Mouse (Mus musculus): ENCODE data around the gene Zfhx3. TPM values are rescaled to one million over a fixed set of nuclear protein-coding genes. Genes with fewer than 3 reads are reported as not detected.

Gene Zfhx3
- total RNA-seq, 2 experiments from 2014 or later: 2.1 to 10.9 TPM

DNA sequence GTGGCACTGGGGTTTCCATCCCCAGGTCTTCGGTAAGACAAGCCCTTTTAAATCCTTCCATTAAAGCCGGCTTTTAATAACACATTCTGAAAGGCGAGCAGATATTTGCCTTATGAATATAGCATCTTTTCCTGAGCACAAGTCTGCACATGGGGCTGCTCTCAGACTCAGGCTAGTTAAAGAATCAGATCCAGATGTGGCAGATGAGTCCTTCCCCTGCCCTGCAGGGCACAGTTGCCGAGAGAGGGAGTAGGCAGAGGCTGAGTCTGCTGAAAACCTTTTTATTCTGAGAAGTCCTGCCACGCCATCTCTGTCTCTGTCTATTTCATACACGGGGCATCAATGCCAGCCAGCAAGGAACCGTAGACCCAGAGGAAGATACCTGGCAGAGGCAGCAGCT lies 289.9 kb downstream of the Zfhx3 start:
- no peak for ATAC-seq (ENCODE audit: poor library complexity, severe bottlenecking)

DNA sequence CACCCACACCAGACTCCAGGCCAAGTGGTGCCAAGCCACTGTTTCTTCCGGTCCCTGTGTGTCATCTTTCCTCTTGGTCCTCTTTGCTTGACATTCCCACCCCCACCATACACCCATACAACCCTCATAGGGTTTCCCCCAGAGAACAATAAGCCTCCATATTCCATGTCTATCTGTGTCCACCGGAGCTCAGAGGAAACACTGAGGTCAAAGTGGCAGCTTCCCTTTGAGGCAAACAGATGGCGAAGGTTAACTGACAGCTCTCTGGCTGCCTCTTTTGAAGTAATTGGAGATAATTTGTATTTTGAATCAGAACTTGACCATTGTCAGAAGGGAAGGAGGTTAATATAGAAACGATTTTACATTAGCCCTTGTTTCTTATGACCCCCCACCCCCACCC lies 292.0 kb downstream of the Zfhx3 start:
- no peak for ATAC-seq (ENCODE audit: poor library complexity, severe bottlenecking)

DNA sequence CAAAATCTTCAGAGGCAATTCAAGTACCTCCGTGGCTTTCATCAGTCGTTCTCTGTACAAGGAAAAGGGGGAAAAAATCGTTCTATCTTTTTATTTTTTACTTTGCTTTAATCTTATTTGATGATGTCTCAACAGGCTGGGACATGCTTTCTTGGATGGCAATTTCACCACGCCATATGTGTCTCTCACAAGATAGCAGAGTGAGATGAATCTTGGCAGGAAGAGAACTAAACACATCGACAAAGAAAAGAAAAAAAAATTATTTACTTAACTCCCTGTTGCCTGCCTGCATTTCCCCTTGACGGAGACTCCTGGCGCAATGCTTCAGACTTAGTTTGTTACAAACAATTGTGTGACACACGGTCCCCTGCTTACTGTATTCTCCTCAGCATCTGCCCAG lies 294.3 kb downstream of the Zfhx3 start:
- no peak for ATAC-seq (ENCODE audit: poor library complexity, severe bottlenecking)

DNA sequence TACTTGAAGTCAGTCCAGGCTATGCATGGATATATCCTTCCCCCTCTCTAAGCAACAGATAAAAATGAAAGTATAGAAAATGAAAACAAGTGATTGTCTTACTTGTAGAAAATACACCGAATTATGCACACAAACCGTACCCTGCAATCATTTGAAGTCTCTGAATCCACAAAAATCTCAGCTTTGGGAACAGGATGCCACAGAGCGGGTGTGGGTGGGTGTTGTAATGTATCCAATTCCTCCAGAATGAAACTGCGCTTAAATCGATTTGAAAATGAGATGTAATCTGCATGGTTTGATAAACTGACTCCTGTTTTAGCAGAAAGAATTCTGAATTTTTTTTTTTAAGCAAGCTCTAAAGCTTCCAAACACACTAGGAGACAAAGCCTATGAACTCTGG lies 297.1 kb downstream of the Zfhx3 start:
- ATAC-seq (ENCODE audit: poor library complexity, severe bottlenecking): no peak

DNA sequence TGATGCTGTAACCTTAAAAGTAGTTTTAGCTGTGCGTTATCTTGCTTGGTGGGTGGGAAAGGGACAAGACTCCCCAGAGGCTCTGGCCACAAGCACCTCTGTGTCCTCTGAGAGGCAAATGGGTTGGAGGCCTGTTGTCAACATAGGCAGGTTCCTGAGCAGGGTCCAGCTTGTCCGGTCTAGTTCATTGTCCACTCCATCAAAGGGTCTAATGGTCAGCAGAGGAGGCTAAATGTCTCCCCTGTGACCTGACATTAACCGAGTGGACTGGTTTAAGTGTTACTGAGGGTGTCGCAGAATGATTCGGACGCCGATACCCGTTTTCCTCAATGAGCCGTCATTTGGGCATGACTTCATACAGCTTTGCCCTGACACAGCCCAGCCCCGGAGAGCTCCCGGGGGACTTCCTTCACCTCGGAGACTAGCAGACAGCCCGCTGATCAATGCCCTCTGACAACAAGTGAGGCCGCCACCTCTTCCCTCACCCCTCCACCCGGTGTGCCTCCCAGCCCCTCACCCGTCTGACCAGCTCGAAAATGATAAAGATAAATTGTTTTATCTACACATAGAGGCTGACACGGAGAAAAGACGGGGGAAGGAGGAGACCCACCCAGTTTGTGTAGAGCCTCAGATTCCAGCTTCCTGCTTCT lies 298.7 kb downstream of the Zfhx3 start:
- no peak for ATAC-seq (ENCODE audit: poor library complexity, severe bottlenecking)

DNA sequence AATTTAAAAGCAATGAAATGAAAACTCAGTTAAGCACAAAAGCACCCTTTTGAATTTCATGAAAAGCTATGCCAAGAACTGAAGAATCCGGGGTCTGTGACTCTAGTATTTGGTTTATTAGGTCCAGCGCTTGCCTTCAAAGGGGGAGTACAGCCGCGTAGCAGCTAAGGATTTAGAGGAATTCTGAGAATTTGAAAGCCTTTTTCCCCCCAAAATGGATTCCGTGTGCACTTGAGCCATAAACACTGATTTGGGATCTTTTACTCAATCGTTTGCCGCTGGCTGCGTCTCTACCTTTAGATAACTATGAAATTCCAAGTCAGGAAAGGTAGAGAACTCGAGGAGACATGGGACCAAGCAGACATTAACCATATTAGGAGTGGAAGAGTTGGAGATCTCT lies 300.8 kb downstream of the Zfhx3 start:
- no peak for ATAC-seq (ENCODE audit: poor library complexity, severe bottlenecking)

DNA sequence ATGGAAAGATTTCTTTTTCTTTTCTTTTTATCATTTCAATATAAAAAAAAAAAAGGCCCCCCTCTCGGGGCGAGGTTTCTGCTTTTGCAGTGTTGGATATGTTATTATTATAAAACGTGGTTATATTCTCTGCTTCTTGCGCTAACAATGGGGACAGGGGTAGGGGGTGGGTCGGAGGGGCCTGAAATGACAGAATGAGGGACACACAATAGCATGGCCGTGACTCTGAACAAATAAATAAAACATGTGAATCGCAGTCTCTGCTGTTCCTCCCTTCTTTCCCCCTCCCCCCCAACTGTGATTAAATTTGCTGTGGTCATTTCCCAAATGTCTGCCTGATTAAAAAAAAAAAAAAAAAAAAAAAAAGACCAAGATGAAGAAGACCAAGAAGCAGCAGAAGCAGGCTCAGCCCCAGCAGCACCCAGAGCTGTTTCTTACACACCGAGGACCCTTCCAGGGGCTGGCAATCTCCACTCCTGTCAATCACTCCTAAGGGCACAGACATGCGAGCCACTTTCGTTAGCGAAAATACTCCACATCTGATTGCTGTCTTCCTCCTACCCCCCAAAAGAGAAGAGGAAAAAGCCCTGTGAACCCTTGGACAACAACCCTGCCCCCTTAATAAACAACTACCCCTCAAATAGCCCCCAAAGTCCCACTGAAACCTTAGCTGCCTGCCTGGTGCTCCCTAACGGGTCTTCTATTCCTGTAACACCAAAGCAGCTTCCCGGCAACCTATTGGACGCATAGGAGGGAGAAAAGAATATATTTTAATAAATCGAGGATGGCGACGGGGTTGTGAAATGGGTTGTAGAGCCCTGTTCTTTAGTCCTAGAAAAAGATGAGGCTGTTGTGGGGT lies 302.4 kb downstream of the Zfhx3 start:
- no peak for ATAC-seq (ENCODE audit: poor library complexity, severe bottlenecking)

DNA sequence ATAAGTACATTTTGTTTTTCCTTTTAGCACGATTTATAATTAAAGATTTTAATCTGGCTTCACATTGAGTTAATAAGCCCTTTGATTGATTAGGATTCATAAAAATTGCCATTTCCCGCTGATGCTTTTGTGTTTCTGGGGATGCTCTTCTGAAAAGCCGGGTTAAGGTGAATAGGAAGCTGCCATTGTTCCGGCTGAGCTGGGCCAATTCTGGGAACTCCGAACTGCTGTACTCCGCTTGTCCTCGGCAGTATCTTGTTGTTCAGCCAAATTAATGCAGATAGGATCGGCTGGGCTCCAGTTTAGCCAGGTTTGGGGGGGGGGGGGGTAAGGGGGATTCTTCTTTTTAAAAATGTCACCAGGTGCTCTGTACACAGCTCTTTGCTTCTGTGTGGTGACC lies 303.1 kb downstream of the Zfhx3 start:
- no peak for ATAC-seq (ENCODE audit: poor library complexity, severe bottlenecking)

DNA sequence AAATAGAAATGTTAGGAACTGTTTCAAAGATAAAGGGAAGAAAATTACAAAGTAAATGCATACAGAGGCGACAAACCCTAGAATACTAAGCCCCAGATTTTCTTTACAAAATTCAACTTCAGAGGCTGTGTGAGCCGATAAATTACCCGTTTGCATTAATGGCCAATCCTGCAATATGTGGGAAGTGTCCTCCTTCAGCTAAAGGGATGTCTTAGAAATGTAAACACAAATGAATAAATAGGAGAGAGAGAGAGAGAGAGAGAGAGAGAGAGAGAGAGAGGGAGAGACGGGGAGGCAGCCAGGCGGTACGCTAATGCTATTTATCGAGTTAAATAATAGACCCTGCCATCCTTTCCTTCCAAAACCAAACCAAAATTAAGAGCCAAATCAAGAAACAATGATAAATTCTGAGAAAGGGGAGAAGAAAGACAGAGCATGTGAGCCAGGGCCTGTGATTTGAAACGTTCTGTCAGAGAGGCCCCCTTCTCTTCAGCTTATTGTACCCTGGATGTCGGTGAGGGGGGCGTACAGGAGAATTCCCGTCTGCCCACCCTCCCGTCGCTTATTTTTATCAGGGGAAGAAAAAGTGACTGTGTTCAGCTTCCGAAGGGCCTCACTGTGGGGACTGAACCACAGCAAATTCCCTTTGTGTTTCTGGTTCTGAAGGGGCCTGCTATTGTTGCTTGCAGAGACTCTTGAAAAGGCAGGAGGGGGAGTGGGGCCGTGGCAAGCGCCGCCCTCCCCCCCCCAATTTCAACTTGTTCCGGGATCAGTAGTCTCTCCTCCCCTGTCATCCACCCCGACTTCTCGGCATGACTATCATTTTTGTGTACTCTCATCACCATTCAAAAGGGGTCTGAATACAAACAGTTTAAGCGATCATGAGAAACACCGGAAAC lies 303.8 kb downstream of the Zfhx3 start:
- ATAC-seq (ENCODE audit: poor library complexity, severe bottlenecking): no peak

DNA sequence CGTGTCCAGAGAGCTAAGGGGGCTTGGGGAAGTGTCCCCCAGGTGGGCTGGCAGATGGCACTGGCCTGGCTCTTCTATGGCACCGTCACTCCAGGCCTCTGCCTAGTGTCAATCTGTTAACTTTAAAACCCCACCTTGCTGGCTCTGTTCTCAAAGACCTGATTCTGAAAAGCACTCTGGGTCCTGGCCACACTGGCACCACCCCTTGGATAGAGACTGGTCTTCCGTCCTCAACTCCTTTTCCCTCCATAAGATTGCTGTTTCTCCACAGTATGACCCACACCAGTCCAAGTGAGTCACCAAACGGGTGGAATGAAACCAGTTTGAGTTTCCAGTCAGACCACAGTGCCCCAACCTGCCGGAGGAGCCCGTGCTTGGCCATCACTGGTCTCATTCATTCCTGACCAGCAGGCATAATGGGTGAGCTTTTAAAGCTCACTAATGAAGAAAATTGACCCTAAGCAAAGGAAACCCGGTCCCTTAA lies 304.5 kb downstream of the Zfhx3 start:
- ATAC-seq (ENCODE audit: poor library complexity, severe bottlenecking): no peak

DNA sequence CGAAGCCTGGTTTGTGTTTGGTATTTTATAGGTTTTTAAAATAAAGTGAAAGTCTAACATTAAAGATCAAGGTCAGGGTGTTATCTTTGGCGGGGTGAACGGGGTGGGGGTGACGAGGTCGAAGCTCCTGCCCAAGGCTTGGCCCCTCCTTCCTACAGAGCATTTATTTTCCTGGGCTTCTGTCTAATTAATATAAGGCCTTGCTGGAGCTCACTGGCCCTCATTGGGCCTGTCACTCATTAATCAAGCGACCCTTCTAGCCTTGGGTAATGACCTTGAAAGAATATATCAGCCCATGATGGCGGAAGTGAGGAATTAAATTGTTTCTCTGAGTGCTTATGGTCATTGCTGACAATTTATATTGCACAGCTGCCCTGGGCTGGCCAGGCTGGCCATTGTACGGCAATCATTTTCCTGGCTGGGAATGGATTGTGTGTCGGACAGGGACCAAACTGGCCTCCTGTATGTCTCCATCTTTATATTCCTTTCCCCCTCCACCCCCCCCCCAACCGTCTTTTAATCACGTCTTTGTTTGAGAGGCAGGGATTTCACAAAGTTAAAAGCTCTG lies 322.2 kb downstream of the Zfhx3 start:
- ATAC-seq (ENCODE audit: poor library complexity, severe bottlenecking): no peak

DNA sequence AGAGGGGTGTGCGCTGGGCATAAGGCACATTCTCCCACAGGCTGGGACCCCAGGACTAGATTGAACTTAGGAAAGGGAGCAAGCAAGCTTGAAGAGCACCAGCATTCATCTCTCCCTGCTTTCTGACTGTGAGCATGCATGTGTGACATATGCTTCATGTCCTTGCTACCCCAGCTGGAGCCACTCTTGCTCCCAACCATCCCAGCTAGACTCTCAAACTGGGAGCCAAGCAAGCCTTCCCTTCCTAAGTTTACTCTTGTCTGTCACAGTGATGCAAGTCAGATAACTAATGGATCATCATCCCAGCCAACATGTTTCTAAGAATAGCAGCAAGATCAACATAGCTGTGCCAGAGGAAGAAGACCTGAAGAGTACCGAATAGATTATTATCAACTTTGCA lies 335.5 kb downstream of the Zfhx3 start:
- ATAC-seq (ENCODE audit: poor library complexity, severe bottlenecking): no peak

DNA sequence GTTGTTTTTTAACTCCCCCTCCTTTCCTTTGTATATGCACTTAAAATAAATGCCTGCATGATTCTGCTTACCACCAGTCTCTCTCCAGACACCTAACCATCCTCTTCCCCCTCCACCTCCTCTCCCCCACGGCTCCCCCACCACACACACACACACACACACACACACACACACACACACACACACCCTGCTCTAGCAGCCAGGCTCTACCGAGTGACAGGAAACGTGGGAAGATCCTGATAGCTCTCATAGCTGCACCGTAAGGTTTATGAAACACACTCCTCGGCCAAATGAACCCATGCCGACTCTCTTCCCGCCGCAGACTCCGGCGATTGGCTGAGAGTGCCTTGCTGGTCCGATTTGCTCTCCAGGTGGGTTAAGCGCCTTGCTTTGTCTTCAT lies 339.5 kb downstream of the Zfhx3 start:
- ATAC-seq (ENCODE audit: poor library complexity, severe bottlenecking): no peak

DNA sequence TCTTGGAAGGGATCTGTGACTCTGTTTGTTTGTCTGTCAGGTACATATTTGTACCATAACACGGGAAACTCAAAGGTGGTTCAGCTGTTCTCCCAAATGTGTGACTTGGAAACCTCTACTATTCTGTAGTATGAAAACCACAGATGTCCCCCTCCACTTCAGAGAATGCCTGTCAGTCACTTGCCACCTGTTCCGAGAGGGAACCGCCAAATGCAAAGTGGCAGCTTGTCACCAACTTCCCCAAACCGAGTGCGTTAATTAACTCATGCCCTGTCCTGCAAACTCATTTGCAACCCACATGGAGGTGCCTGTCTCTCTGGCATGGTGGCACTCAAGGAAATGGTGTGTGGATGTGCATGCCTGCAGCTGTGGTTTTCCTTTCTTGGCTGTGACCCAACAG lies 343.7 kb downstream of the Zfhx3 start:
- 0 out of 2 replicates have a peak, but pooled peaks have one; percentile 10 for ATAC-seq (ENCODE audit: poor library complexity, severe bottlenecking)

DNA sequence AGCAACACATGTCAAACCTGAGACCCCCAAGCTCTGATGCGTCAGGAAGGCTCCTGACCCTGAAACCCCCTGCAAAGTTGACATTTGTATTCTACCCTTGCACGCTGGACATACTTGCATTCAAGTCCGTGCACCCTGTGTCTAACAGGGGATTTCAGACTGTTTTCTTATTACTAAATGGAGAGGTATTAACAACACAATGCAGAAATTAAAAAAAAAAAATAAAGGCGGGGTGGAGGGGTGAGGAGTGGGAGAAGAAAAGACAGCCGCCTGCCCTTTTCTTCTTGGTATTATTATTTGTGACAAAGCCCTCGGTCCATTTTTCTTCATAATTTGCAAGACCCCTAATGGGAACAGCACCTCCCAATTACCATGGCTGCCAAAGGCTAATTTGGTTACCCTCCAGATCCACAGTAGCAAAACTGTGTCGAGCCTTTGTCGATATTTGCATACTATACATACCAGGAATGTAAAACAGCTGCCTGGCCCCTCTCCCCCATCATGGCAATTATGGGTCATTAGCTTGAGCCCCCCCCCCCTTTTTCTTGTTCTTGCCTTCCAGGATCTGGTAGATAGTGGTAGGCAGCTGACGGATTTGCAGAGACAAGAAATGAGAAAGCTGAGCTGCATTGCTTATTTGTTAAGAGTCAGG lies 358.6 kb downstream of the Zfhx3 start:
- no peak for ATAC-seq (ENCODE audit: poor library complexity, severe bottlenecking)

DNA sequence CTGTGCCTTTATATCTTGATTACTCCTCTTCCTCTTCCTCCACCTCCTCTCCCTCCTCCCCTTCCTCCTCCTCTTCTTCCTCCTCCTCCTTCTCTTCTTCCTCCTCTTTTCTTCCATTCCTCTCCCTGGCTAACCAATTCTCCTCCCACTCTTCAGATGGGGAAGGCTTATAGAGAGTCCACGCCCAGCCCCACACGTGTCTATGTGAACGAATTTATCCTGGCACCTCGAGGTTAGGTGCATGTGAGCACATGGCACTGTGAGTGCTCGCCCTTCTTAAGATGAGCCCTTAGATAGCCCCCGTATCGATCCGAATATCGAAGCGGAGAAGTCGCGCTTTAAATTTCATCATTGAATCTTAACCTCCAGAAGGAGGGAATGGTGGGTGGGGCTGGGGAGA lies 359.2 kb downstream of the Zfhx3 start:
- no peak for ATAC-seq (ENCODE audit: poor library complexity, severe bottlenecking)

DNA sequence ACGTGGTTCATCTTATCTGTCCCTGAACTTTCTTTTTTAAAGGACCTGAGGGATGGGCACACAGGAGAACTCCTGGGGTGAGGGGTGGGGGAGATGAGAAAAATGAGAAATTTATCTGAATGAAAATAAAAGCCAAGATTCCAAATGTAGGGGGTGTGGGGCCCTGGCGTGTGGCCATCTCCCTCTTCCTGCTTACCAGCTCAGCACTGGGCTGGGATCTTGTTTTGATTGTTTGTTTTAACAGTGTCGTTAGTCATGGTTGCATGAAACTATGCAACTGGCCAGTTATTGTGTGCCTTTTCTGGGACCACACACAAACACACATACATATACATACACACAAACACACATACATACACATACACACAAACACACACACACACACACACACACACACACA lies 362.9 kb downstream of the Zfhx3 start:
- ATAC-seq (ENCODE audit: poor library complexity, severe bottlenecking): no peak

DNA sequence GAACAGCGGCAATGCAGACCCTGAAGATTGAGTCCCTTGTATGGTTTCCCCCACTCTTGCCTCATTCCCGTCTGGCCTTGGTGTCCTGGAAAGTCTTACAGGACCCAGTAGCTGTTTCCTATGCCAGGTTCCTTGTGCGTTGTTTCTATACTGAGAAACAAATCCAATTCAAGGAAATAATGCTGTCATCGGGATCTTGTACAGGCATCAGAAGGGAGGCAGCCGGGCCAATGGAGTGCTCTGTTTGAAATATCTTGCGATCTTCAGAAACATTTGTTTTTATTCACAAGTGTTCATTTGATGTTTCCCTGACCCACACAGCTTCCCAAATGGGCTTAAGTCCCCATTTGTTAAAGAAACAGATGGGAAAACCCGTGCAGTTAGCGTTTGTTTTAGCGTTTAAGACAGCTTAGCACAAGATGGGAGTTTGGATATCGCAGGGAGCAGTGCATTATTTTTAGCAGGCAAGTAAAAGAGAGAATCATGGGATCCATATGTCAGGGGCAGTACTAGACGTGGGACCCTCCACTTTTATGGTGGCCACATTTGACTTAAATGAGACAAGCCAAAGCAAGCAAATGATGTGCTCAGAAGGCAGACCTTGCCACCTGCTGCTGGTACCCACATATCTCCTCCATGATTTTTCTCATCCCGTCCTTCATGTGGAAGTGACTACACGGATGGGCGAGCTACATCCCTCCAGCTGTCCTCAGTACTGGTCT lies 367.2 kb downstream of the Zfhx3 start:
- ATAC-seq (ENCODE audit: poor library complexity, severe bottlenecking): no peak

DNA sequence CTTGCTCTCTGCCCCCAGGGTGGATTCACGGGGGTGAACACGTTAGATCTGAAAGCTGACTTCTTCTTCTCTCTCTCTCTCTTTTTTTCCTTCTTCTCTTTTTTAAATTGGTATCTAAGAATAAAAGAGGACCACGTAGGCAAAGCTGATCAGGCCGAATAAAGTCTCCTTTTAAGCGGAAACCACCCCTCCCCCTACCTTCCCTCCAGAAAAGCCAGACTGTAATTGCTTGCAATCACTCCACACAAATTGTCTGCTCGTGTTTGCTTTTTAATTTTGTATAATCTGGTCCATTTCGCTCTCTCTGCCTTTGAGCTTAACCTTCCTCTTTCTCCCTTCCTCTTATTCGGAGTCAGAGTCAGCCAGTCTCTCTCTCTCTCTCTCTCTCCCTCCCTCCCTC lies 372.6 kb downstream of the Zfhx3 start:
- no peak for ATAC-seq (ENCODE audit: poor library complexity, severe bottlenecking)

All from megakaryocyte, adult 5-6 weeks (primary cell).